Mouse (Mus musculus) right cerebral cortex, postnatal 14 days (tissue): ENCODE results near the gene Dnah3.

Experiments
- DNase-seq: peaks from one replicate; pipeline ENCODE4 v3.0.0; 2022

Gene Dnah3

GRCm38 (mm10) chr7:120050447-120050846 lies 44.6 kb downstream of the Dnah3 start:
- DNase-seq = no peak

GRCm38 (mm10) chr7:120043990-120044389 lies 51.1 kb downstream of the Dnah3 start:
- DNase-seq = no peak

GRCm38 (mm10) chr7:120036422-120036821 lies 58.7 kb downstream of the Dnah3 start:
- DNase-seq = no peak

DNA sequence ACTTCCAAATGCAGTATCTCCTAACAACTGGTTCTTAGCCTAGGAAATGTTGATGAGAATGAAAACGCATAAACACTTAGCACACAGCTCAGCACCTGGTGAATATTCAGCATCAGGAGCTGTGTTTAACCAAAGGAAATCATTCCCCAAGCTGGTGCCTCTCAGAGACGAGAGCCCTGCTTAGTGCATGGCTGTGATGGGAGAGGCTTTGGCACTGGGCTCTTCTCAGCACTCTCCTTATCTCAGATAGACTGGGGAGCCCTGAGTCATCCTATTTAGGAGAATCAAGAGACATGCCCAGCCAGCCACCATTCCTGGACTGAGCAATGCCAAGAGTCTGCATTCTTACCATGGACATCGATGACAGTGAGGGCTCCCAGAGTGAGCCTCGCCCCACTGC lies 60.1 kb downstream of the Dnah3 start:
- no peak for DNase-seq

- peak; percentile 8 for DNase-seq
Measured at GRCm38 (mm10) chr7:120034566-120034965, 60.5 kb downstream of the Dnah3 start.

DNA sequence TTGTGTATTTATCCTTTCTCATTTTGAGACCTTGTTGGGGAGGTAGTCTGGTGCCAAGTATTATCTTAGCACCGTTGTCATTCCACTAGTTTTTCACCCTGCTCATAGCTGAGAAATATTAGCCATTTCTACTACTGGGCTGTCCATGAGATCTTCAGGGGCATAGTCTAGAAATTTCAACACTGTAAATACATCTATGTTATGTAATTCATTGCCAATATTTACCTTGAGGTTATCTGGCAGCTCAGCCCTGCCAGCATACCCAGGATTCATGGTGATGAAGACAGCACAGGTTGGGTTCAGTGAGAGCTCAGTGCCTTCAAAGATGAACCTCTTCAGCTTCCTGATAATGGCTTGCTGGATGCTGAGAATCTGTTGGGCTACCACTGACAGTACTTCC lies 66.4 kb downstream of the Dnah3 start:
- DNase-seq = no peak

DNA sequence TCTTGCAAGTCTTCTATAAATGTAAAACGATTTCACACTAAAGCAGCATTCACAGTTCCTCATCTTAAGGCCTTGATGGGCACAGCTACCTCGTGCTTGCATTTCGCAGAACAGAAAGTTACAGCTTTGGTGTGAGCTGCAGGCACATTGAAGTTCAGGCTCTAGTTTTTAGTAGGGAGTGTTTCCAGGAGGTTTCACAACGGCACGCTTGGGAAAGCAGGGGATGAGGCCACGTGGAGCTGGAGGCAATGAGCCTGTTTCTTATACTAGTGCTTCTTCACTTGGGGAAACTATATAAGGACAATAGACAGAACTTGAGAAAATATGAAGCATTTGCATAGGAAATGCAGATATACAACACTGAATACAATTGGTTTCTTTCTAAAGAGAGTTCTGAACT lies 98.0 kb downstream of the Dnah3 start:
- DNase-seq = no peak

DNA sequence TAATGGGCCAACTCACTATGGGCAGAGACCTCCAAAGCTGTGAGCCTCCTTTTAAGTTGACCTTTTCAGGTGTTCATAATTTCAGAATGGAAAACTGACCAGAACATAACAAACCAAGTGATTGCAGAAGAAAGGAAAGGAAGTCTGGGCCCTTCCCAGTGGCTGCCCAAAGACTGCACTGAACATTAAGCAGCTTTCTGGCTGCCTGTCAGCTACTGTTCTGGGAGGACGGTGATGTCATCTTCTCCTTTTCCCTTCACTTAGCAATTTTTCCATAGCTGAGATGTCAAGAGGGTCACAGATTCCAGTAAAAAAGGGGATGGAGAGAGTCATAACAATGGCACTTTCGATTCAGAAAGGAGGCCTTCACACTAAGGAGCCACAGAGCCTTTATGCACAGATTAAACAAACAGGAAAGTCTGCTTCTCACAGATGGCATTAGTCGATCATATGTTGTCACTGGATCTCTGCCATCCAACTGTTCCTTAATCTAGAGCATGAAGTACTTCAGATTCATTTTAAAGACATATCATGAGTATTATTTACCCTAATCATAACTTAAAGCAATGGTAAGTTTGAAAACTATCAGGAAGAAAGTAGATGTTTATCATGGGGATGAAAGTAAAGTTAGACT lies 109.7 kb downstream of the Dnah3 start:
- no peak for DNase-seq

GRCm38 (mm10) chr7:119980170-119980569 lies 114.9 kb downstream of the Dnah3 start:
- DNase-seq = no peak

- DNase-seq = no peak
Measured at GRCm38 (mm10) chr7:119978576-119978975, 116.5 kb downstream of the Dnah3 start.

DNA sequence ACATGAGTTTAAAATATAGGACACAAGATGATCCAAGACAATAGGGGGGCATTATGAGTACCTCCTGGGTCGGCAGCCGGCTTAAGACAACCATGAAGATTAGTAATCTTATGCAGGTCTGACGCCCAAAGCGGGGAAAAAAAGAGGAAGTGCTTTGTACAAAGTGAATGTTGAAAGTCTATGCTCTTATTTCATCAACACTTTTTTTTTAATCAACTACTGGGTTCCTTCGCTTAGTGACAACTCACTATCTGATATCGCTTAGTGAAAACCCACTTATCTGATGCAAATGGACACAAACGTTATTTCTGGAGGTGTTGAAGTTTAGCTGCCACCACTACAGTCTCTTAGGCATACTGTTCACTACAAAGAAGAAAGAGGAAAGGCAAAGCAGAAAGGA lies 117.5 kb downstream of the Dnah3 start:
- DNase-seq = no peak

DNA sequence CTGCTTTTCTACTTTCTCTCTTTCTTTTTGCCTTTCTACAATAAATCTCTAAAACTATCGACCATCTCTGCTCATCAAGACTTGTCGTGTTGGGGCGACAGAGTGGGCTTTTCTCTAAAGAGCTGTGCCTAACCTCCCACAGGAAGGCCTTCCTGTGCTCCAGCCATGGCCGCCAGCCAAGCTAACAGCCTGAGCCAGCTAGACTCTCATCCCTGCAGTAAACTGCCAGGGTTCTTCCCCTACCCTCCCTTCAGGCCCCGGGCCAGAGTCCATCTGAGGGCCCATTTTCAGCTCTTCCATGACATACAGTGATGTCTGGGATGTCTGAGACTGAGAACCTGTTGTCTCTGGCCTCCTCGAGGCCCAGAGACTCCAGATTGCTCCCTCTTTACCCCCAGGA lies 118.8 kb downstream of the Dnah3 start:
- no peak for DNase-seq

- no peak for DNase-seq
Measured at GRCm38 (mm10) chr7:119974214-119974613, 120.9 kb downstream of the Dnah3 start.

GRCm38 (mm10) chr7:119969320-119969719 lies 125.8 kb downstream of the Dnah3 start:
- DNase-seq = no peak

DNA sequence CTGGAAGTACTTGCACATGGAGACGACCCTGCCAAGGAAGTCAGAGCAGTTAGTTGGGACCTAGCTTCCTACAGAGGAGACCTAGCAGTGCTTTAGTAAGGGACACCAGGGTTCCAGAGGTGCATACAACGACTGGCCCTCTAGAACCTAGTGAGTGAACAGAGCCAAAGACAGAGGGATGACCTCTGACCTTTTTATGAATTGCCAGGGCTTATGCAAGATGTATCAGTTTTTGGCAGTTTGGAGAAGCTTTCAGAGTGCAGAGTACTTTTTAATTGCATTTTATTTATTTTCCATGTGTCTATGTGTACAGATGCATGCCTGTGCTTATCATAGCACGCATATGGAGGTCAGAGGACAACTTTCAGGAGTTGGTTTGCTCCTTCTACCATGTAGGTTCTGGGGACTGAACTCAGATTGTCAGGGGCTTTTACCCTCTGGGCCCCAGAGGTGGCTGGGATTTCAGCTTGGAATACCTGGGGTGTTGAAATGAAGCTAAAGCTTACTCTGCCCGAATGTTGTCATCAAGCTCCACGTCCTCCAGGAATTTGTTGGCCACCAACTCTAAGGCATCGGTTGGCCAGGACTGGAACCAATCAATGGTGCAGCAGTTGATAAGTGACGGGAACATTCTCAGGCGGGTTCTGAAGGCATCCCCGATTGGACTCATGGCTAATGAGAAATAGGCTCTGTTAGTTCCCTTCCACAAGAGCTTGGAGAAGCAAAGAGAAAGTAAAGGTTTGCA lies 129.3 kb downstream of the Dnah3 start:
- DNase-seq = no peak

GRCm38 (mm10) chr7:119965205-119965604 lies 129.9 kb downstream of the Dnah3 start:
- no peak for DNase-seq

- DNase-seq = no peak
Measured at GRCm38 (mm10) chr7:119961107-119961506, 134.0 kb downstream of the Dnah3 start.

- no peak for DNase-seq
Measured at GRCm38 (mm10) chr7:119960546-119960945, 134.5 kb downstream of the Dnah3 start.

- no peak for DNase-seq
Measured at GRCm38 (mm10) chr7:119960006-119960405, 135.1 kb downstream of the Dnah3 start.

- no peak for DNase-seq
Measured at GRCm38 (mm10) chr7:119959491-119959890, 135.6 kb downstream of the Dnah3 start.

GRCm38 (mm10) chr7:119959091-119959490 lies 136.0 kb downstream of the Dnah3 start:
- DNase-seq = no peak

DNA sequence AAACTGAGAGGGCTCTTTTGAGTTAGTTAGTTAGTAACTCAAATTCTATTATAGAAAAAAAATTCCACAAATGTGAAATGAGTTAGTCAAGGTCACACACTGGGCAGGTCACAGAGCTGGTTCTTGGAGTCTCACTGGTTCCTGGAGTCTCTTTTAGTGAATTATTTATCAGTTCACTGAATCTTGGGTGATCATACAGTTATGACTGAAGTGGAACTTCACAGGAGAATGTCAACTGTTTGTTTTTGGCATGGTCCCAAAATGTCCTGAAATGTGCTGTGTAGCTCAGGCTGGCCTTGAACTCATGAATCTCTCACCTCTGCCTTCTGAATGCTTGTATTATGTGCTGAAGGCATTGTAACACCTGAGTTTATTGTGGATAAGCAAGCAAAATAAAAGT lies 137.7 kb downstream of the Dnah3 start:
- no peak for DNase-seq

DNA sequence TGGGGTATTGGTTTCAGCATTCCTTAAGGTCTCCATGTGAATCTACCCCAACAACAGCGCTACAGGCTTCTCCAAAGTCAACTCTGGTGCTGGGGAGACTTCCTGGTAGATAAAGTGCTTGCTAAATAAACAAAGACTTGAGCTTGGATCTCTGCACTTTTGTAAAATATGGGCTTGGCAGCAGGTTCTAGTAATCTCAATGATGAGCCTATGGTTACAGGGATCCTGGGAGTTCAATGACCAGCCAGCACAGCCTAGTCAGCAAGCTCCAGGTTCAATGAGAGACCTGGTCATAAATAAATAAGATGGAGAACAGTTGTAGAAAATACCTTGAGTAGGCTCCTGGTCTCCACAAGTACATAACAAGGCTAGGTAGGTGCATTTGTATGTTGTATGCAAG lies 141.0 kb downstream of the Dnah3 start:
- no peak for DNase-seq

DNA sequence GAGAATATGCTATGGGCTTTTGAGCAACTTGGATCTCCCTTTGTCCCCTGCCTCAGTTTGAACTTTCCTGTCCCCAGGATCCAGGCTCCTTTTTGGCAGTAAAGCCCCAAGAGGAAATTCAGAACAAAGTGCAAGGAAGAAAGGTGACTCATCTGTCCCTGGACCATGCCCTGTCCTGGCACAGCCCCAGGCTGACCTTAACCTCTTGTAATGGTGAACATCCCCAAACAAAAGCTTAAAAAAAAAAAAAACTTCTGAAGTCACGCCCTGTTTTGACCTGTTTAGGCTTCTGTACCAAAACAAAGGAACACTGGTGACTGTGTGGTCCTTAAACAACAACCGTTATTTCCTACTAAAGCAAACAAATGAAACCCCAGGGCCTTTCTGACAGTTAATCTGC lies 153.5 kb downstream of the Dnah3 start:
- DNase-seq = no peak

GRCm38 (mm10) chr7:119937036-119937435 lies 158.0 kb downstream of the Dnah3 start:
- DNase-seq = no peak
